Mouse (Mus musculus): ENCODE data around the gene Rnf185. TPM values are rescaled to one million over a fixed set of nuclear protein-coding genes. Genes with fewer than 3 reads are reported as not detected.

Rnf185 gene
- polyA plus RNA-seq, 1 experiment, result 30.9 TPM

- H3K4me1 ChIP-seq (ENCODE audit: control insufficient read depth, insufficient read depth, low read length), result 0 out of 2 replicates have a peak, but pooled peaks cover 2% of the 10 kb centered on the region
- no peak overlapping the region for H3K27ac ChIP-seq (ENCODE audit: insufficient read depth, low read length)
- TF ChIP-seq POLR2A (IDR thresholded peaks at IDR 0.05; ENCODE audit: low read depth, low read length), result no peak
- TF ChIP-seq CTCF (IDR thresholded peaks at IDR 0.05; ENCODE audit: borderline replicate concordance, insufficient read depth, low read length), result no peak
- H3K4me3 ChIP-seq (ENCODE audit: insufficient read depth, low read length), result no peak overlapping the region
Measured at GRCm38 (mm10) chr11:3404287-3405047, 47.7 kb downstream of the Rnf185 start.

- TF ChIP-seq CTCF (IDR thresholded peaks at IDR 0.05; ENCODE audit: borderline replicate concordance, insufficient read depth, low read length), result no peak
- no peak for TF ChIP-seq POLR2A (IDR thresholded peaks at IDR 0.05; ENCODE audit: low read depth, low read length)
- Histone ChIP-seq H3K4me3 (ENCODE audit: insufficient read depth, low read length) (no peak overlapping the region), H3K27ac (ENCODE audit: insufficient read depth, low read length) (no peak overlapping the region), H3K4me1 (ENCODE audit: control insufficient read depth, insufficient read depth, low read length) (0 out of 2 replicates have a peak, but pooled peaks cover 2% of the 10 kb centered on the region)
Measured at GRCm38 (mm10) chr11:3403024-3403423, 49.1 kb downstream of the Rnf185 start.

GRCm38 (mm10) chr11:3398318-3398717, 53.8 kb downstream of the Rnf185 start:
- no peak overlapping the region for H3K27ac ChIP-seq (ENCODE audit: insufficient read depth, low read length)
- peaks cover 4% of the 10 kb centered on the region; the same call in 1 of the 2 replicates for H3K4me1 ChIP-seq (ENCODE audit: control insufficient read depth, insufficient read depth, low read length)
- H3K4me3 ChIP-seq (ENCODE audit: insufficient read depth, low read length), result no peak overlapping the region
- TF ChIP-seq POLR2A (IDR thresholded peaks at IDR 0.05; ENCODE audit: low read depth, low read length) (no peak), CTCF (IDR thresholded peaks at IDR 0.05; ENCODE audit: borderline replicate concordance, insufficient read depth, low read length) (no peak)

- peaks cover 4% of the 10 kb centered on the region; the same call in 1 of the 2 replicates for H3K4me1 ChIP-seq (ENCODE audit: control insufficient read depth, insufficient read depth, low read length)
- no peak overlapping the region for H3K27ac ChIP-seq (ENCODE audit: insufficient read depth, low read length)
- TF ChIP-seq POLR2A (IDR thresholded peaks at IDR 0.05; ENCODE audit: low read depth, low read length), result no peak
- no peak for TF ChIP-seq CTCF (IDR thresholded peaks at IDR 0.05; ENCODE audit: borderline replicate concordance, insufficient read depth, low read length)
- H3K4me3 ChIP-seq (ENCODE audit: insufficient read depth, low read length), result no peak overlapping the region
Measured at GRCm38 (mm10) chr11:3396562-3396961, 55.6 kb downstream of the Rnf185 start.

GRCm38 (mm10) chr11:3396091-3396490, 56.1 kb downstream of the Rnf185 start:
- peaks cover 4% of the 10 kb centered on the region; the same call in 1 of the 2 replicates for H3K4me1 ChIP-seq (ENCODE audit: control insufficient read depth, insufficient read depth, low read length)
- no peak for TF ChIP-seq POLR2A (IDR thresholded peaks at IDR 0.05; ENCODE audit: low read depth, low read length)
- TF ChIP-seq CTCF (IDR thresholded peaks at IDR 0.05; ENCODE audit: borderline replicate concordance, insufficient read depth, low read length), result no peak

GRCm38 (mm10) chr11:3394520-3394919, 57.6 kb downstream of the Rnf185 start:
- Histone ChIP-seq H3K27ac (ENCODE audit: insufficient read depth, low read length) (no peak overlapping the region), H3K4me3 (ENCODE audit: insufficient read depth, low read length) (no peak overlapping the region), H3K4me1 (ENCODE audit: control insufficient read depth, insufficient read depth, low read length) (peaks cover 4% of the 10 kb centered on the region; the same call in 1 of the 2 replicates)
- no peak for TF ChIP-seq POLR2A (IDR thresholded peaks at IDR 0.05; ENCODE audit: low read depth, low read length)
- no peak for TF ChIP-seq CTCF (IDR thresholded peaks at IDR 0.05; ENCODE audit: borderline replicate concordance, insufficient read depth, low read length)

More at GRCm38 (mm10) chr11:3396091-3396490, 56.1 kb downstream of the Rnf185 start:
- no peak overlapping the region for H3K4me3 ChIP-seq (ENCODE audit: insufficient read depth, low read length)
- no peak overlapping the region for H3K27ac ChIP-seq (ENCODE audit: insufficient read depth, low read length)

- peaks cover 4% of the 10 kb centered on the region; the same call in 1 of the 2 replicates for H3K4me1 ChIP-seq (ENCODE audit: control insufficient read depth, insufficient read depth, low read length)
- H3K27ac ChIP-seq (ENCODE audit: insufficient read depth, low read length), result no peak overlapping the region
- H3K4me3 ChIP-seq (ENCODE audit: insufficient read depth, low read length), result no peak overlapping the region
- TF ChIP-seq CTCF (IDR thresholded peaks at IDR 0.05; ENCODE audit: borderline replicate concordance, insufficient read depth, low read length), result no peak
- no peak for TF ChIP-seq POLR2A (IDR thresholded peaks at IDR 0.05; ENCODE audit: low read depth, low read length)
Measured at GRCm38 (mm10) chr11:3392526-3392925, 59.6 kb downstream of the Rnf185 start.

DNA sequence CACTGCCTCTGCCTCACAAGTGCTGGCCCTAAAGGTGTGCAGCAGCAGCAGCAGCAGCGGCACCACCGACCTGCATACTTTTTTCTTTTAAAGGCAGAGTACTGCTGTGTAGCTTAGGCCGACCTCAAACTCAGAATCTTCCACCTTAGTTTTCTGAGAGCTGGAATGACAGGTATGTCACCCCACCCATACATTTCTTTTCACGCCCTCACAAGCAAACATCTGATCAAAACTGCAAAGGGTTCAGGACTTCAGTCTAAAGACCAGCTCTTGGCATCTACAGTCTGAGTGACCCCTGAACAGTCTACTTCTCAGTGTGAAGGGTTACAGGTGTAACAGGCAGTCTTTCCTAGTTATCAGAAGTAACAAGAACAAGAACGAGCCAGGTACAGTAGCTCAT, 61.4 kb downstream of the Rnf185 start:
- H3K4me3 ChIP-seq (ENCODE audit: insufficient read depth, low read length), result no peak overlapping the region
- H3K27ac ChIP-seq (ENCODE audit: insufficient read depth, low read length), result no peak overlapping the region
- H3K4me1 ChIP-seq (ENCODE audit: control insufficient read depth, insufficient read depth, low read length), result no peaks in the 10 kb centered on the region
- no peak for TF ChIP-seq CTCF (IDR thresholded peaks at IDR 0.05; ENCODE audit: borderline replicate concordance, insufficient read depth, low read length)
- TF ChIP-seq POLR2A (IDR thresholded peaks at IDR 0.05; ENCODE audit: low read depth, low read length), result no peak

- no peaks in the 10 kb centered on the region for H3K4me1 ChIP-seq (ENCODE audit: control insufficient read depth, insufficient read depth, low read length)
- no peak for TF ChIP-seq POLR2A (IDR thresholded peaks at IDR 0.05; ENCODE audit: low read depth, low read length)
- TF ChIP-seq CTCF (IDR thresholded peaks at IDR 0.05; ENCODE audit: borderline replicate concordance, insufficient read depth, low read length), result no peak
- no peak overlapping the region for H3K27ac ChIP-seq (ENCODE audit: insufficient read depth, low read length)
- no peak overlapping the region for H3K4me3 ChIP-seq (ENCODE audit: insufficient read depth, low read length)
Measured at GRCm38 (mm10) chr11:3389996-3390395, 62.2 kb downstream of the Rnf185 start.

- H3K4me1 ChIP-seq (ENCODE audit: control insufficient read depth, insufficient read depth, low read length), result no peaks in the 10 kb centered on the region
- H3K27ac ChIP-seq (ENCODE audit: insufficient read depth, low read length), result no peak overlapping the region
- H3K4me3 ChIP-seq (ENCODE audit: insufficient read depth, low read length), result no peak overlapping the region
- TF ChIP-seq POLR2A (IDR thresholded peaks at IDR 0.05; ENCODE audit: low read depth, low read length), result no peak
- no peak for TF ChIP-seq CTCF (IDR thresholded peaks at IDR 0.05; ENCODE audit: borderline replicate concordance, insufficient read depth, low read length)
Measured at GRCm38 (mm10) chr11:3387482-3388196, 64.5 kb downstream of the Rnf185 start.

All from embryonic fibroblast, embryonic 13.5 days (primary cell).